Mouse (Mus musculus) CH12.LX (cell line): Measurements from ENCODE around the gene Ikzf1.

Experiments
- CHD1 ChIP-seq: IDR thresholded peaks from 2 replicates; pipeline ENCODE4 v1.6.1; 2012; ENCODE audit warnings: low read depth, low read length, improper control_type of control experiment, inconsistent platforms
- CTCF ChIP-seq, 2 experiments: IDR thresholded peaks in 1 of 2; conservative IDR thresholded peaks in 1 of 2; 2 replicates each; pipeline ENCODE4 v1.5.1; 2011 to 2012; ENCODE audit warnings: low read depth in 2 of 2, low read length in 2 of 2, improper control_type of control experiment in 1 of 2, inconsistent platforms in 1 of 2, mild to moderate bottlenecking in 1 of 2, moderate library complexity in 1 of 2
- E2F4 ChIP-seq: IDR thresholded peaks from 2 replicates; pipeline ENCODE4 v1.6.1; 2011; ENCODE audit warnings: low read depth, low read length, improper control_type of control experiment; ENCODE audit not compliant: insufficient replicate concordance
- ELF1 ChIP-seq: IDR thresholded peaks from 2 replicates; pipeline ENCODE4 v1.6.1; 2014; ENCODE audit warnings: low read depth, mild to moderate bottlenecking, inconsistent platforms, low read length, improper control_type of control experiment
- EP300 ChIP-seq: IDR thresholded peaks from 2 replicates; pipeline ENCODE4 v1.6.1; 2011; ENCODE audit warnings: low read length, improper control_type of control experiment
- HCFC1 ChIP-seq: IDR thresholded peaks from 2 replicates; pipeline ENCODE4 v1.6.1; 2012; ENCODE audit warnings: low read depth, mild to moderate bottlenecking, inconsistent platforms, low read length, improper control_type of control experiment
- JUND ChIP-seq: conservative IDR thresholded peaks from 2 replicates; pipeline ENCODE4 v1.6.1; 2011; ENCODE audit warnings: low read depth, low read length, improper control_type of control experiment
- MEF2A ChIP-seq: IDR thresholded peaks from 2 replicates; pipeline ENCODE4 v1.6.1; 2014; ENCODE audit warnings: low read depth, mild to moderate bottlenecking, inconsistent platforms, low read length, improper control_type of control experiment, borderline replicate concordance
- MXI1 ChIP-seq: IDR thresholded peaks from 2 replicates; pipeline ENCODE4 v1.6.1; 2011; ENCODE audit warnings: mild to moderate bottlenecking, low read depth, low read length, improper control_type of control experiment
- MYC ChIP-seq: IDR thresholded peaks from 2 replicates; pipeline ENCODE4 v1.6.1; 2011; ENCODE audit warnings: low read depth, mild to moderate bottlenecking, improper control_type of control experiment, low read length
- POLR2A ChIP-seq: IDR thresholded peaks from 2 replicates; pipeline ENCODE4 v1.6.1; 2011; ENCODE audit warnings: low read depth, mild to moderate bottlenecking, improper control_type of control experiment, low read length
- TCF12 ChIP-seq: IDR thresholded peaks from 2 replicates; pipeline ENCODE4 v1.6.1; 2014; ENCODE audit warnings: low read depth, mild to moderate bottlenecking, inconsistent platforms, low read length, improper control_type of control experiment
- UBTF ChIP-seq: IDR thresholded peaks from 2 replicates; pipeline ENCODE4 v1.6.1; 2012; ENCODE audit warnings: low read depth, mild to moderate bottlenecking, inconsistent platforms, low read length, improper control_type of control experiment, moderate library complexity
- USF1 ChIP-seq: IDR thresholded peaks from 2 replicates; pipeline ENCODE4 v1.6.1; 2014; ENCODE audit warnings: low read depth, mild to moderate bottlenecking, inconsistent platforms, low read length, improper control_type of control experiment

DNA sequence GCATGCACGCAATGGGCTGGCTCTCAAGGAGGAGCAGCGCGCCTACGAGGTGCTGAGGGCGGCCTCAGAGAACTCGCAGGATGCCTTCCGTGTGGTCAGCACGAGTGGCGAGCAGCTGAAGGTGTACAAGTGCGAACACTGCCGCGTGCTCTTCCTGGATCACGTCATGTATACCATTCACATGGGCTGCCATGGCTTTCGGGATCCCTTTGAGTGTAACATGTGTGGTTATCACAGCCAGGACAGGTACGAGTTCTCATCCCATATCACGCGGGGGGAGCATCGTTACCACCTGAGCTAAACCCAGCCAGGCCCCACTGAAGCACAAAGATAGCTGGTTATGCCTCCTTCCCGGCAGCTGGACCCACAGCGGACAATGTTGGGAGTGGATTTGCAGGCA is 84.5 kb downstream of the Ikzf1 start:
- TF ChIP-seq POLR2A (no peak), CTCF (conservative IDR thresholded peaks at IDR 0.05 in 1 of 2, IDR thresholded peaks at IDR 0.05 in 1 of 2; ENCODE audit: low read depth in 2 of 2, low read length in 2 of 2) (no peak), JUND (no peak), ELF1 (no peak), UBTF (no peak), EP300 (no peak), TCF12 (no peak), MYC (no peak), USF1 (no peak), MEF2A (no peak), HCFC1 (no peak), MXI1 (no peak), CHD1 (no peak), E2F4 (no peak)
